Mouse (Mus musculus): ENCODE measurements around the gene Actn4.

- TF ChIP-seq CTCF (conservative IDR thresholded peaks at IDR 0.05; ENCODE audit: insufficient read depth, insufficient read length, low read depth, low read length) (no peak), POLR2A (IDR thresholded peaks at IDR 0.05; ENCODE audit: low read depth, low read length) (no peak)
These were observed 21.7 kb upstream of the Actn4 start for GRCm38 (mm10) chr7:28983849-28984248.
